Mouse (Mus musculus) heart, embryonic 13.5 days (tissue): ENCODE data around the gene Araf. TPM values are rescaled to one million over a fixed set of nuclear protein-coding genes. Genes with fewer than 3 reads are reported as not detected.
A peak's percentile ranks its signal among the peaks of the same experiment; 100 is the strongest.

Experiments
- ATAC-seq: fragments of 200-750 bp; cut with Nextera tagmentation; 2 replicates; pipeline ENCODE4 v1.8.0; 2017; ENCODE audit warnings: moderate TSS enrichment; ENCODE audit not compliant: insufficient number of reproducible peaks, low FRiP score, low TSS enrichment; ENCODE audit errors: extremely low read depth
- H3K27ac ChIP-seq: fragments of 300-500 bp; sonication (generic); replicated peaks from 2 replicates; pipeline ENCODE4 v1.5.1; 2015; ENCODE audit warnings: moderate library complexity, mild to moderate bottlenecking, inconsistent platforms
- H3K27me3 ChIP-seq: fragments of 300-500 bp; sonication (generic); replicated peaks from 2 replicates; pipeline ENCODE4 v1.6.1; 2015; ENCODE audit warnings: mild to moderate bottlenecking, inconsistent platforms
- H3K36me3 ChIP-seq: fragments of 300-500 bp; sonication (generic); 2 replicates; pipeline ENCODE4 v1.6.1; 2015; ENCODE audit warnings: mild to moderate bottlenecking, inconsistent platforms
- H3K4me1 ChIP-seq: fragments of 300-500 bp; sonication (generic); 2 replicates; pipeline ENCODE4 v1.6.1; 2015; ENCODE audit warnings: inconsistent platforms
- H3K4me2 ChIP-seq: fragments of 300-500 bp; sonication (generic); 2 replicates; pipeline ENCODE4 v1.6.1; 2015; ENCODE audit warnings: inconsistent platforms, mild to moderate bottlenecking, moderate library complexity
- H3K4me3 ChIP-seq: fragments of 300-500 bp; sonication (generic); 2 replicates; pipeline ENCODE4 v1.5.1; 2015; ENCODE audit warnings: moderate library complexity, mild to moderate bottlenecking, inconsistent platforms
- H3K9ac ChIP-seq: fragments of 300-500 bp; sonication (generic); 2 replicates; pipeline ENCODE4 v1.6.1; 2015; ENCODE audit warnings: inconsistent platforms, mild to moderate bottlenecking, moderate library complexity
- H3K9me3 ChIP-seq: fragments of 300-500 bp; sonication (generic); 2 replicates; pipeline ENCODE4 v1.6.1; 2016; ENCODE audit warnings: inconsistent platforms
- WGBS: fragments of 180-500 bp; shearing (Covaris S2); methylation state at CpG from one replicate; pipeline ENCODE4 v1.1.7; 2015; ENCODE audit warnings: mixed read lengths; 5-methylcytosine and 5-hydroxymethylcytosine counted together
- polyA plus RNA-seq: library from polyadenylated mRNA; unstranded; fragments of >200 nt; fragmentation: Nextera tagmentation; extraction: Ambion mirVana; gene quantifications from 2 replicates; pipeline ENCODE4 v1.2.1, GENCODE M21; 2015

Araf gene
- polyA plus RNA-seq, 1 experiment from 2014 or later: 90.5 TPM

GRCm38 (mm10) chrX:20848256-20848984 is 50.8 kb downstream of the Araf start:
- Histone ChIP-seq H3K36me3 (peaks cover 27% of the 10 kb centered on the region), H3K4me1 (peaks cover 7% of the 10 kb centered on the region), H3K9me3 (no peaks in the 10 kb centered on the region), H3K4me2 (peak overlapping the region; percentile 74), H3K9ac (peak overlapping the region; percentile 85), H3K4me3 (peak overlapping the region; percentile 70), H3K27ac (peak overlapping the region; percentile 42), H3K27me3 (no peaks in the 10 kb centered on the region)
- ATAC-seq: peak; percentile 93
- 10% methylated on average over 42 of the region's 42 CpGs for WGBS

DNA sequence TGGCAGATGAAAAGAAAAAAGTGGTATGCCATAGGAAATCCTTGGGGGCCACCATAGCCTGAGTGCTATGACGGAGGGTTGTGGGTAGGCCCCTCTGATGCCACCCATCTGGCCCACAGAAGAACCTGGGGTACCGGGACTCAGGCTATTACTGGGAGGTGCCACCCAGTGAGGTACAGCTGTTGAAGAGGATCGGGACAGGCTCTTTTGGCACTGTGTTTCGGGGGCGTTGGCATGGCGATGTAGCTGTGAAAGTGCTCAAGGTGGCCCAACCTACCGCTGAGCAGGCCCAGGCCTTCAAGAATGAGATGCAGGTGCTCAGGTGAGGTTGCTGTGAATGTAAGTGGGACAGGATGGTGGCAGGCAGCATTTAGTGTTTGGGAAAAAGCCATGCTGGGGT is 56.2 kb downstream of the Araf start:
- WGBS: 95% methylated on average over 7 of the region's 7 CpGs
- H3K4me1 ChIP-seq: peaks cover 7% of the 10 kb centered on the region
- no peak for ATAC-seq
- no peaks in the 10 kb centered on the region for H3K9me3 ChIP-seq
- no peaks in the 10 kb centered on the region for H3K27me3 ChIP-seq
- no peak overlapping the region for H3K4me2 ChIP-seq
- H3K27ac ChIP-seq: no peak overlapping the region
- peaks cover 66% of the 10 kb centered on the region for H3K36me3 ChIP-seq
- H3K4me3 ChIP-seq: no peak overlapping the region
- no peak overlapping the region for H3K9ac ChIP-seq

- no peaks in the 10 kb centered on the region for H3K9me3 ChIP-seq
- no peak overlapping the region for H3K27ac ChIP-seq
- peaks cover 30% of the 10 kb centered on the region for H3K36me3 ChIP-seq
- no peak overlapping the region for H3K4me3 ChIP-seq
- no peak for ATAC-seq
- peaks cover 21% of the 10 kb centered on the region for H3K4me1 ChIP-seq
- H3K4me2 ChIP-seq: no peak overlapping the region
- H3K9ac ChIP-seq: no peak overlapping the region
- 27% methylated on average over 5 of the region's 5 CpGs for WGBS
- no peaks in the 10 kb centered on the region for H3K27me3 ChIP-seq
These were observed 64.0 kb downstream of the Araf start for GRCm38 (mm10) chrX:20861453-20862104.

DNA sequence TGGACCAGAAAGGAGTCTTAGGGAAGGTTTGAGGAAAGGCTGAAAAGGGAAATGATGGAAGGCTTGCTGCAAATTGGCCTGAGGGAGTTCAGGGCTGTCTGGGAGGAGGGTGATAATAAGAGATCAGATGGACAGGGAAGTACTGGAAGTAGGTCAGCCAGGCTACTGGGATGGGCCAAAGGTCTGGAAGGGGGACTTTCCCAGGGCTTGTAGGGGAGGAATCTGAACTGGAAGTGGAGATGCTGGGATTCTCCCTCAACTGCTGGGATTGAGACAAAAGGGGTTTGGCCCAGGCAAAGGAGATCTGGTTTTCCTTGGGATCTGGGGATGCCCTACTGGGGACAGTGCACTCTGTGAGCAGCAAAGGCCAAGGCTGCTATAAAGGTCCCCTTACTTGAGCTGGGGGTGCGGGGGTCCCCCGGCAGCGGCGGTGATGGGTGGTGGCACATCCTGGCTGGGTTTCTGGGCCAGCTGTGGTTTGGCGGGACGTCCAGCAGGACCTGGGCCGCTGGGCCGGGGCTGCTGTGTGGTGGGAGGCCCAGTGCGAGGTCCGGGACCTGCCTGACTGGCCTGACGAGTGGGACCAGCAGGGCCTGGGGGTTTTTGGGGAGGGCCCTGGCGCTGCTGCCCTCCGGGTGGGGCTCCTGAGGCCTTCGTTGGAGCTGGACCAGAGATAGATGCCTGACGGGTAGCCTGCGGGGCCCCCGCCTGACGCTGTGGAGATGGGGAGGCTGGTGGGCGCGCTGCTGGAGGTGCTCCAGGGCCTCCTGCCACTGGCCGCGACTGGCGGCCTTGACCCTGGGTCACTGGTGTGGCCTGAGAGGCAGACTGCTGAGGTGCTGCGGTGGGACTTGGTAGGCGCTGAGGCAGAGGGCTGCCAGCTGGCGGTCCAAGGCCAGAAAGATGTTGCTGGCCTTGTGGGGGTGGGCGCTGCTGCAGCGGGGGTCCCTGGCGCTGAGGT is 64.8 kb downstream of the Araf start:
- Histone ChIP-seq H3K4me2 (peak overlapping the region; percentile 36), H3K4me3 (no peak overlapping the region), H3K27me3 (no peaks in the 10 kb centered on the region), H3K4me1 (peaks cover 21% of the 10 kb centered on the region), H3K36me3 (peaks cover 22% of the 10 kb centered on the region), H3K9ac (peak overlapping the region; percentile 52), H3K27ac (no peak overlapping the region), H3K9me3 (no peaks in the 10 kb centered on the region)
- no peak for ATAC-seq
- WGBS: 34% methylated on average over 29 of the region's 29 CpGs

GRCm38 (mm10) chrX:20863161-20864101 is 65.8 kb downstream of the Araf start:
- Histone ChIP-seq H3K4me2 (peak overlapping the region; percentile 36), H3K4me3 (no peak overlapping the region), H3K9ac (peak overlapping the region; percentile 52; the same call in 1 of the 2 replicates), H3K36me3 (peaks cover 12% of the 10 kb centered on the region), H3K4me1 (peaks cover 21% of the 10 kb centered on the region), H3K9me3 (no peaks in the 10 kb centered on the region), H3K27ac (no peak overlapping the region), H3K27me3 (no peaks in the 10 kb centered on the region)
- ATAC-seq: no peak
- 59% methylated on average over 9 of the region's 9 CpGs for WGBS

- no peak overlapping the region for H3K4me2 ChIP-seq
- WGBS: 57% methylated on average over 4 of the region's 4 CpGs
- no peak overlapping the region for H3K27ac ChIP-seq
- H3K4me3 ChIP-seq: no peak overlapping the region
- no peak for ATAC-seq
- H3K9me3 ChIP-seq: no peaks in the 10 kb centered on the region
- peaks cover 7% of the 10 kb centered on the region for H3K4me1 ChIP-seq
- H3K27me3 ChIP-seq: no peaks in the 10 kb centered on the region
- no peaks in the 10 kb centered on the region for H3K36me3 ChIP-seq
- no peak overlapping the region for H3K9ac ChIP-seq
These were observed 70.5 kb downstream of the Araf start for GRCm38 (mm10) chrX:20868091-20868490.

DNA sequence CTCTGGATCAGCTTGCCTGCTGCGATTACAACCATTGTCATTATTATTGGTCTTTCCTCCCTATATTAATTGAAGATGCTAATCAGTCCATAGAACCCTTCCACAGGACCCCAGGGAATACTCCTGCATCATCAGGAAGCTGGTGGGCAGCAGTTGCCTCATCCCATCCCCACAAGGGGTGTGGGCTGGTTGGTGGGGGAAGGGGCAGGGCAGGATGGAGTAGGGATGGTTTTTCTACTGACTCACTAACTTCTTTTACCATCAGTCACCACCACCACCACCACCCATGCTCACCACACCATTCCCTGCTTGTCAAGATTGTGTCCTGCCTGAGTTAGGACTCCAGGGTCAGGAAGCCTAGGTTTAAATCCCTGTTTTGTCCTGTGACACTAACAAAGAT is 71.6 kb downstream of the Araf start:
- Histone ChIP-seq H3K27ac (no peak overlapping the region), H3K4me1 (no peaks in the 10 kb centered on the region), H3K9ac (no peak overlapping the region), H3K4me2 (no peak overlapping the region), H3K9me3 (no peaks in the 10 kb centered on the region), H3K4me3 (no peak overlapping the region), H3K36me3 (no peaks in the 10 kb centered on the region), H3K27me3 (no peaks in the 10 kb centered on the region)
- no peak for ATAC-seq
- 78% methylated on average over 1 of the region's 1 CpGs for WGBS

GRCm38 (mm10) chrX:20869962-20870513 is 72.4 kb downstream of the Araf start, which contains the start of gene Timp1:
Gene Timp1 (plus strand): TSS chrX:20870166.
- WGBS: 10% methylated on average over 17 of the region's 18 CpGs

DNA sequence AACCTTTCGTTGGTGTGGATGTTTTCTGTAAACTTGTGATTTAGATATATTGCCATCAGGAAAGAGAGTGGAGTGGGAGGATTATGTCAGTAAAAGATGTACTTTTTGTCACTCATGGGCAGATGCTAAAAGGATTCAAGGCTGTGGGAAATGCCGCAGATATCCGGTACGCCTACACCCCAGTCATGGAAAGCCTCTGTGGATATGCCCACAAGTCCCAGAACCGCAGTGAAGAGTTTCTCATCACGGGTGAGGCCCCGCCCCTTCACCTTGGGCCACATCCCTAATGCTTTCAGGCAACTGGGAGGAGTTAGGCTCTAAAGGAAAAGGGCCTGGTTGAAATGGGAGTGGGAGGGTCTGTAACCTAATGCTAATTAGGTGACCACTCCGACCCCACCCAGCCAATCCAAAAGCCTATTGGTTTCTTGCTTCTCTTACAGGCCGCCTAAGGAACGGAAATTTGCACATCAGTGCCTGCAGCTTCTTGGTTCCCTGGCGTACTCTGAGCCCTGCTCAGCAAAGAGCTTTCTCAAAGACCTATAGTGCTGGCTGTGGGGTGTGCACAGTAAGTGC is 75.4 kb downstream of the Araf start:
- Histone ChIP-seq H3K27me3 (no peaks in the 10 kb centered on the region), H3K27ac (no peak overlapping the region), H3K4me2 (no peak overlapping the region), H3K4me3 (no peak overlapping the region), H3K36me3 (no peaks in the 10 kb centered on the region), H3K9ac (no peak overlapping the region), H3K9me3 (no peaks in the 10 kb centered on the region), H3K4me1 (no peaks in the 10 kb centered on the region)
- WGBS: 37% methylated on average over 11 of the region's 11 CpGs
- no peak for ATAC-seq

More at GRCm38 (mm10) chrX:20869962-20870513, 72.4 kb downstream of the Araf start, which contains the start of gene Timp1:
- peak; percentile 73; the same call in 1 of the 2 replicates for ATAC-seq
- 0 out of 2 replicates have a peak within 1 kb of the TSS, but pooled peaks have one; percentile 15 for H3K27ac ChIP-seq
- no peaks in the 10 kb centered on the region for H3K4me1 ChIP-seq
- peak within 1 kb of the TSS; percentile 73 for H3K9ac ChIP-seq
- no peaks in the 10 kb centered on the region for H3K27me3 ChIP-seq
- peak within 1 kb of the TSS; percentile 69 for H3K4me2 ChIP-seq
- H3K36me3 ChIP-seq: no peaks in the 10 kb centered on the region
- no peaks in the 10 kb centered on the region for H3K9me3 ChIP-seq
- H3K4me3 ChIP-seq: peak within 1 kb of the TSS; percentile 54

- ATAC-seq: no peak
- no peak overlapping the region for H3K9ac ChIP-seq
- WGBS: 65% methylated on average over 3 of the region's 3 CpGs
- no peak overlapping the region for H3K4me2 ChIP-seq
- H3K27ac ChIP-seq: no peak overlapping the region
- no peaks in the 10 kb centered on the region for H3K9me3 ChIP-seq
- no peak overlapping the region for H3K4me3 ChIP-seq
- H3K27me3 ChIP-seq: no peaks in the 10 kb centered on the region
- no peaks in the 10 kb centered on the region for H3K36me3 ChIP-seq
- no peaks in the 10 kb centered on the region for H3K4me1 ChIP-seq
These were observed 77.6 kb downstream of the Araf start for GRCm38 (mm10) chrX:20875241-20875640.
